Mouse (Mus musculus) cerebellum, adult (tissue): ENCODE data around the gene Tbc1d5.
"Not testable (repeated sequence)": the region's sequence is repeated elsewhere in the genome, so short reads cannot be mapped to it uniquely, and the experiment has no call there.

Experiments used
- ATAC-seq: cut with Nextera tagmentation; 2 replicates; pipeline ENCODE4 v1.9.2; 2017; ENCODE audit warnings: mild to moderate bottlenecking, moderate library complexity, mixed read lengths; ENCODE audit not compliant: insufficient number of reproducible peaks, low FRiP score, low TSS enrichment

Gene Tbc1d5

DNA sequence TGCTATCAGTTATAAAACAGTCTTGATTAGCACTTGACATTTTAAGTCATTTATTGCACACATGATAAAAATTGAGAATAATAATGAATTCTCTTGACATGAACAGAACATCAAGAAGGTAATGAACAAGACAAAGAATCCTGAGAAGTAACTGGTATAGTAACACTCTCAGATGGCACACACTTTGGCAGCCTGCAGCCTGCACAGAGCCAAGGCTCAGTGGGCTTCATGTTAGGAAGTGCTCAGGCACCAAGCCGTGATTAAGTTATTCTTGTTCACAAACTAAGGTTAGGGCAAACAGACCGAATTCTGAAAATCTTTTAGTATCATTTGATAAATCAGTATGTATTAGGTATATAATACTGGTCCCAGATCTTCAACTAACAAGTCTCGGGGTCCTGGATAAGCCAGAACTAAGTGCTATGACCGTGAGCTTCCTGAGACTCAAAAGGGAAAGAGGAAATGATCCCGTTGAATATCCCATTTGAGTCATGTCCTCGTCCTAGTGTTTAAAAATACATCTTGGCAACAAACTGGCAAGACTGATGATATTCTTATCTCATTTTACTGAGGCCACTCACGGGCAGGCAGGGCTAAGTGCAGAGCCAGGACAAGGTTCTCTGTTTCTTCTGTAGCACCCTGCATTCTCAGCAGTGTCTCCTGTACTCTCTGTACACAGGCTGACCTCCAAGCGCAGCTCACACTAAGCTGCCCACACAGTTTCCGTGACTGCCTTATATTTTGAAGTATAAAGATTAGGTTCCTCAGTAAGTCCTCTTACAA, 425.6 kb downstream of the Tbc1d5 start:
- no peak for ATAC-seq

DNA sequence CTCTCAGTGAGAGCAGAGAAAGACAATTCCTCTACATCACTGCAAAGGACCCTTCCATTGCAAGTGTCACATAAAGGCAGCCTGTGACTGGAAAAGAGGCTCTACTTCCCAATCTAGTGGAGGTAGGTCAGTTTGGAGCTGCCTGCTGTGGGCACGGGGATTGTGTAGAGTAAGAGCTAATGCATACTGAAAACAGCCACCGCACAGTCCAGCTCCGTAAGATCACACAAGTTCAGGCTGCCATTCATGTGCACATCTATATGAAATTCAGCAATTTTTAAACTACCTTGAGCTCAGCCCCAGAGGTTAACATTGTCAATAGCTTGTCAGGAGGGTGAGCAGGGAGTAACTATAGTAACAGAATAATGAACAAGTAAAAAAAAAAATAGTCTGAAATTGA, 426.4 kb downstream of the Tbc1d5 start:
- no peak for ATAC-seq

DNA sequence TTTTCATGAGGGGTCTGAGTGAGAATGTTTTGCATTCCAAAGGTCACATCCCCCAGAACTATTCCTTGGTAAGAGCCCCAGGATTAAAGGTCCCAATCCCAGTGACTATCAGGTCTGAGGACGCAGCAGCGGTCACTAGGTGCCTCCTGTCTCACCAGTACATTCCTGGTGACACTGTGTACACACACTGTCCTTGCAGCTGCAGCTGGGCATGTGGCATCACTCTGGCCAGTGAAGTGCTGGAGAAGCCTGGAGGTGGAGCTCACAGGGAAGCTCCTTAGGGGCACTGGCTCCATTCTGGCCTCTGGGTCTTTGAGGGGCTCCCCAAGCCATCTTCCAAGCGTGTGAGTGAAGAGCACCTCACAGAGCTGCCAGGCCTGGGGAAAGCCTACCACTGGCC, 427.2 kb downstream of the Tbc1d5 start:
- no peak for ATAC-seq

DNA sequence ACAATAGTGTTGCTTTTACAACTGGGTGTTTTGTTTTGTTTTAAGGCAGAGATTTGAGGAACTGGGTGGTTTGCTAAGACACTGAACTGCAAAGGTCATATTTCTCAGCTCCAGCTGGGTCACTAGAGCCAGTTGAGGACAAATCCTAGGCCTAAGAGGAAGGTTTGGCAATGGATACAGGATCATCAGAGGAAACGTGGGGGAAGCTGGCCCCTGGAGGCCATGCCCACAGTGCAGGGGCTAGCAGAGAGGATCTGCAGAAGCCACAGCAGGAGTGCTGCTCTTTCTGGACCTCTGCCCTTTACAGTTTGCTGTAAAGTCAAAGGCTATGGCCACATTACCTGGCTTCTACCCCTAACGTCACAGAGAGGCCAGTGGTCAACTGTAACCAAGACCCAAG, 428.3 kb downstream of the Tbc1d5 start:
- no peak for ATAC-seq

DNA sequence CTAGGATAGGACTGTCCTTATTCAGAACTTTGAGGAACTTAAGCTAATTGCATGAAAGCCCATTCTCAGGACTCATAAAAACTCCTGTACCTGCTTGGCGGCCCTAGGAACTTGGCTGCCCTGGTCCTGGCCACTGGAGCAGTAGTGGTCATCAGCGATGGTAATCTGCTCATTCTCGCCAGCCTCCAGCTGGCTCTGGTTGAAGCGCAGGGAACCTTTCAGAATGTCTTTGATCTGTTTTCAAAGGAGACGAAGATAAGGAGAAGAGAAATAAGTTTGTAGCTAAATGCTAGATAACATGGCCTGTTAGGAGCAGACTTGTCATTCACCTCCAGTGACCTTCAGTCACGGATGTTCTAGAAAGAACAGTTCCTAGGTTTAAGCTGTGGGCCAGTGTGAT, 437.8 kb downstream of the Tbc1d5 start:
- no peak for ATAC-seq

DNA sequence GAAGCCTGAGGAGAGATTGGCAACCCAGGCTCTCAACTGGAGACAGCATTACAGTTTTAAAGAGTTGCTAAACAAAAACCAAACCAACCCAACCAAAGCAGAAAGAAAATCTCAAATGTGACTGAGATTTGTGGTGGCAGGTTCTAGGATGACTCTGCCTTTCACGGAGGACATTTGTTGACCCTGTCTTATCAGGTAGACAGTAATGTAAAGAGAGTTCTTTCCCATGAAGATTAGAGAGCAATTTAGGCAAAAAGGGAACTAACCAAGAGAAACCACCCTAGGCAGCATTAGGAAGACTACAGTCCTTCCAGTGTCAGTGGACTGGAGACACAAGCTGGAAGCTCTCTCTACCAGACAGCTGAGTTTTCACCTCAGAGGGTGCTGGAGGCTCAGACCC, 438.3 kb downstream of the Tbc1d5 start:
- no peak for ATAC-seq

DNA sequence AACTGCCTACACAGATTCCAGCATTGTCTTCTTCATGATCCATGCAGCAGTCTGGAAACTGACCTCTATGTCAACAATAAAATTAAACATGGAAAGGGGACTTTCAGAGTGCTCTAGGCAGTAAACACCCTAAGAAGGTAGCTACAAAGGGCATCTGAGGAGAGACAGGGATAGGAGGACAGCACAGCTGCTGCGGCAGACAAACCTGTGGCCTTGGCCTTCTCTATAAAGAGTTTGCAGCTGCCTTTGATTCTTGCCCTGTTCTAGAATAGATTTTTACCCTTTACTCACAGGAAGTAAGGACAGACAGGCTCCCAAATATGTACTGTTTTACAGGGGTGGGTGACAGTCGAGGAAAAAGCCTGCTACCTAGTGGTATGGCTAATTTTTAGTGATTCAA, 440.7 kb downstream of the Tbc1d5 start:
- no peak for ATAC-seq

DNA sequence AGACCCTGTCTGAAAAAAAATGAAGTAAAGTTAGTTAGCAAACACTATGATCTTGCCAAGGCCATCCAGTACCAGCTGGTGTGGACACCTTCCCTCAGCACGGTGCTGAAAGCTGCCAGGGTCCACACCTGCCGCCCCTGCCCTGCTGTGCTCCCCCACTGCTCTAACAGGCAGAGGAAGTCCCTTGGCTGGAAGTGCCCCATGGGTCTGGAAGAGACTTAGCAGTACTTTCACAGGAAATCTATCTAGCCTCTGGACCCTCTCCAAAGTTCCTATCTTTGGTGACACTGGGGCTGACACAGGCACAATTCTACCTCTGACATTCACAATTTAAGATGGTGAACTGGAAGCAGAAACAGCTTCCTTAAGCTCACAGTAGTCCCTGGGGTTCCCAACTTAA, 442.1 kb downstream of the Tbc1d5 start:
- ATAC-seq: no peak

DNA sequence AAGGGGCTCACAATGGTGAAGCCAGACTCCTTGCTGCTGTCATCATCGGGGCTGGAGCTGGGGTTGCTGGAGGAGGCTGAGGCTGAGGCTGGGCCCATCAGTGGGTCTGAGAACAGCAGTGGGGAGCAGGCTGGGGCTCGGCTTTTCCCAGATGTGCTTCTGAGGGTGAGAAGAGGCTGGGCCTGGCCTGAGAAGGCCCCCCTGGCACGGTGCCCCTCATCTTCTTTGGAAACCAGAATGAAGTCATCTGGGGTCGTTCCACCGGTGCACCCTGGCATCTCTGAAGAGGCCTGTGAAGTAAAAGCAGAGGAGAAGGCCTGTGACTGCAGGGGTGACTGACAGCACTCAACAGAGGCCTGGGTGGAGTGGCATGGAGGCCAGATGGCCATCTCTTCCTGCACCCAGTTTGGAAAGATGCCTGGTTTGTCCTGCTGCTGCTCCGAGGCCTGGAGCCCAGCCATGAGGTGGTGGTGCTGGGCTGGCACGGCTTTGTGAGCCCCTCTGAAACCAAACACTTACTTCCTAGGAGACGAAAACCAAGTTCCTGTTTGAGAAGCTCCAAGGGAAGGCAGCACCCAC, 443.1 kb downstream of the Tbc1d5 start:
- ATAC-seq: no peak

DNA sequence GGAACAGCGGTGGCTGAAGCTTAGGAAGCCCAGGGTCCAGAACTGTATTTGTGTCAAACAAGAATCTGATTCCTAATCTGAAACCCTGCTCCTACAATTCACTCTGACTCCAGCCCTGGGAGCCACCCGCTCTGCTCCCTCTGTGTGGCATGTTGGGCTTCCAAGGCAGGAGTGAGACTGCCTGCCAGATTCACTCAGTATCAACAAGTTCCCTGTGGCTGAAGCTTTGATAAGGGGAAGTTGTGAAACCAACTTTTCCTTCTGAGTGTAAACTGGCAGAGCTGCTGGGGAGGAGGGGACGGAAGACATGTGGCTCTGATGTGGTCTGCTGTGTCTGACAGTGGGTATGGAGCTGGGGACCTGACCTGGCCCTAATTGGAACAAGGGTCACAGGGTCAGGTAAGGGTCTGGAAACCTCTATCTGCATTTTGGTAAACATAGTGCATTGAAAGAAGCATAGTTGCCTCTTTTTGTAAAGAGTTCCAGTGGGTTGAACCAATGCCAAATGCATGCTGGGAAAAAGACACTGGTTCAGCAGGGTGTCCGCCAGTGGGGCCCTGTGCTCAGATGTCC, 443.7 kb downstream of the Tbc1d5 start:
- ATAC-seq: no peak

DNA sequence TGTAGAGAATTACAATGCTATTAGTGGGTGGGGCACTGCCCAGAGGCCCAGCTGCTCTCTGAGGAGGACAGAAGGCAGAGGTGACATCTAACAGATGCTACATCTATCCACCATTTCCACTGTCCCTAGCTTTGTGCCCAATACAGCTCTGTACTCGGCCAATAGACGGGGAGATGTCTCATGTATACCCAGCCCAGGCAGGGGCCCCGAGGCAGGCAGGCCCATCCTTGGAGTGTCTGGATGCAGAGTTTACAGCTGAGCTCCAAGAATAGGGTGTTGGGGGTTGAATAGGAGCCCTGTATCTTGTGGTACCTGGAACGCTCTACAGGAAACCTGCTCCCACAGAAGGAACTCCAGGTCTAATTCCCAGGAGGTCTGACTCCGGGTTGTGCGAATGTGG, 444.4 kb downstream of the Tbc1d5 start:
- ATAC-seq: no peak

DNA sequence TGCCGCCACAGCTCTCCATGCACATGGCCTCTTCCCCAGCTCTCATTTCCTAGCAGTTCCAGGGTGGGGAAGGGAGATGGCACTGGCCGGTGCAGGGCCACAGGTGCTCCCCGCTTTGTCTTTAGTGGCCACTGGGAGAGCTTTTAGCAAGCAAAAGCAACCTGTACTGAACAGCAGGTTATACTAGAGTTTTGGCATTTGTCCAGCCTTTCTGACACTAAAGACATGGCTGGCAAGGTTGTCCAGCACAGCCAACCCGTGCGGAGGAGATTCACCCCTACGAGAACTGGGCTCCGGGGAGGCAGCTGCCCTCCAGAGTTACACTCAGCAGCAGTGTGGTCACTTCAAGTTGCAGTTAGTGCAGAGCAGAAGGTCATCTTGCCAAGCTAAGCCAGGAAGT, 445.8 kb downstream of the Tbc1d5 start:
- ATAC-seq: peak; percentile 38; the same call in 1 of the 2 replicates

DNA sequence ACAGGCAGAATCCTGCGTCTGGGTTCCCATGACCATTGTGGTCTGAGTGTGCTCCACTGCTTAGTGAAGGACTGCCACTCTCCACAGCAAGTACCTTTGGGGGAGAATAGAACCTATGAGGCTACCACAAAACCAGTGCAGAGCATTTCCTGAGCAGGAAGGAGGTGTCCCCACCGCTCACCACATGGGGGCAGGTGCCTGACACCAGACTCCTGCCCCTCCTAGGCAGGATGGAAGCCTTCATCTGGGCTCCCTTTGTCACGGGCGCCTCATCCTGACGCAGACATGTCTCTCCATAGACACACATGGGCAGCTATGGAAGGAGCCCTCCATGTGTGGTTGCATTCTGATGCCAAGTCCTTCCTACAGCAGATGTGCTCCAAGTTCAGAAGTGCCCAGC, 447.3 kb downstream of the Tbc1d5 start:
- no peak for ATAC-seq

DNA sequence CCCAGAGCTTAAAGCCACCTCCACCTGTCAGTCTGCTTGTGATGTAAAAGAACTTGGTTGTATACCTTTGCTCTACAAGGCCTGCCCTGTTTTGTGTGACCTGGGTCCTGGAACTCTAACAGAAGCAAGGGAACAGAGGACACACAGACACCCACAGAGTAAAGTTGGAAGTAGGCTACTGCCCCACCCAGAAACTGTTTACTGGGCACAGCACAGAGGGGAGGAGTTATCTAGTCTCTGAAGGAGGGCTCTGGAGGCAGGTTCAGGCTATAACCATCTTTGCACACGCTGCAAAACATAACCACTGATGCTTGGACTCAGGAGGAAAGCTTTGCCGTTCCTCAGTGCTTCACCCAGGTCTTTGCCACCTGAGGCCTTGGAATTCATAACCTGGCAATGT, 448.3 kb downstream of the Tbc1d5 start:
- no peak for ATAC-seq

DNA sequence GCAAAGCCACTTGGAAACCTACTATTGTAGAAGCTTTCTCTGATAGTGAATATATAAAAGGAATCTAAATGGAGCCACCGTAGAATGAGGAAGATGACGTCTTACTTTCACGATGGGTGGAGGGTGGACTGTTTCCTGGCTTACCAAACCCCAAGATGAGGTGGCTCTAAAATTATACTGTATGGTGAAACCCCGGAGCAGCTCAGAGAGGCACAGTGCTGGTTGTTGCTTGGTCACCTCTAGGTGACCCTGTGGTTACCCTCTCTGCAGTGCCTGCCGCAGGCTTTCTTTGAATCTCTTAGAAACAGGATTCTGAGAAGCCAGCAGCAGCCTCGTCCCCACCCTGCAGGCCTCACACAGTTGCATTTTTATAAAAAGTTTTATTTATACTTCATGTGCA, 449.6 kb downstream of the Tbc1d5 start:
- ATAC-seq: no peak

DNA sequence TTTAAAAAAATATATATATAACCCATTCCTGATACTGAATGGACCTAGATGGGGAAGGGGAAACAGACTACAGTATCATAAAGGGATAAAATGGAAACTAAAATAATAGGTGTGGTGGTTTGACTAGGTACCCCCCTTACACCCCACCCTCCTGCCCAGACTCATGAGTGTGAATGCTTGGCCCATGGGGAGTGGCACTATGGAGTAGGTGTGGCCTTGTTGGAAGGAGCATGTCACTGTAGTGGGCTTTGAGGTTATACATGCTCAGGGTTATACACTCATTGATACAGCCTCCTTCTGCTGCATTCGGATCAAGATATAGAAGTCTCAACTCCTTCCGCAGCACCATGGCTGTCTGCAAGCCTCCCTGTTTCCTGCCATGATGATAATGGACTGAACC, 450.1 kb downstream of the Tbc1d5 start:
- no peak for ATAC-seq

DNA sequence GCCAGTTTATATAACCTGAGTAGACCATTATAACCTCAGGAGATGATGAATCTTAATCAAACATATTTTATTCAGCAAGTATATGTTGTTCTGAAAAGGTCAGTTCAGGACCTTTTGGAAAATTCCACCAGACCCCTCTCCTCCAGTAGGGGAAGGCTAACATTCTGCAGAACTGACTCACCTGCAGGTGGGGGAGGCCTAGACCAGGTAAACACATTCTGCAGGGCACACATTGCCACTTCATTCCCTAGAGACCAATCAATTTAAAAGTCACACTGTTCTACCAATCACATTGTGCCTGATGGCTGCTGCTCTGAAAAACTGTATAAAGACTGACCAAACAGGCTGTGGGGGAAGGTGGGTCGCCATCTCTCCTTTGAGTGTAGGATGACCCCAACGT, 452.9 kb downstream of the Tbc1d5 start:
- ATAC-seq: no peak

DNA sequence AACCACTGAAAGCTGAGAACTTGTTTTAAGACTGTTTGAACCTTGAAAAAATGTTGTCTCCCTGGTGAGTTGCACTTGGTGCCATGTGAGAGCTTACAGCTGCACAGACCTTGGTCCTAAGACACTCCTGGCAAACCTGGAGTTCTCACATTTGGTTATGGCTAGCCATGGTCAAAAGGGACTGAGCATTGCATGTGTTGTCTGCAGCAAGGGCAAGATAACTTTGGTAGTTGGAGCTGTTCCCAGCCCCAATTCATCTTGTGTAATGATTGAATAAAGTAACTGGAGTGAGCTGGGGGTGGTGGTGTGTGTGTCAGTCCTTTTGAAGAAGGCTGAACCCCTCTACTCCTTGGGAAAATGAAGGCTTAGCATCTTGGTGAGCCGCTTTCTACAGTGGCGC, 454.8 kb downstream of the Tbc1d5 start:
- no peak for ATAC-seq

DNA sequence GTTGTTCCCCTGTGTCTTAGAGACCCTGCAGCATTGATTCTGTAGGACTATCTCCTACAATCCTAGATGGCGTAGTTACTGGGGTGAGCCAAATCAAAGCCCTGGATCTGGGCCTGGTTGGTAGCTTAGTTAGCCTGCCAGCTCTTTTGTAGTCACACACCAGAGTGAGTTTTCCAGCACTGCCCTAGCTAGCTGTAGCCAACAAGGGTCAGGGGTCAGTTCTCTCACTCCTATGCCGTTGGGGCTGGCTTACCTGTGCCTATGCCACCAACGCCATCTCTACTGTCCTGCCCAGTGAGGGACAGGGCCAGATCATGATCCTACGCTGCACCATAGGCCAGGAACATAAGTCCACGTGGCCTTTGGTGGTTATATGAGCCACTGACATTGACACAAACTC, 461.6 kb downstream of the Tbc1d5 start:
- no peak for ATAC-seq

DNA sequence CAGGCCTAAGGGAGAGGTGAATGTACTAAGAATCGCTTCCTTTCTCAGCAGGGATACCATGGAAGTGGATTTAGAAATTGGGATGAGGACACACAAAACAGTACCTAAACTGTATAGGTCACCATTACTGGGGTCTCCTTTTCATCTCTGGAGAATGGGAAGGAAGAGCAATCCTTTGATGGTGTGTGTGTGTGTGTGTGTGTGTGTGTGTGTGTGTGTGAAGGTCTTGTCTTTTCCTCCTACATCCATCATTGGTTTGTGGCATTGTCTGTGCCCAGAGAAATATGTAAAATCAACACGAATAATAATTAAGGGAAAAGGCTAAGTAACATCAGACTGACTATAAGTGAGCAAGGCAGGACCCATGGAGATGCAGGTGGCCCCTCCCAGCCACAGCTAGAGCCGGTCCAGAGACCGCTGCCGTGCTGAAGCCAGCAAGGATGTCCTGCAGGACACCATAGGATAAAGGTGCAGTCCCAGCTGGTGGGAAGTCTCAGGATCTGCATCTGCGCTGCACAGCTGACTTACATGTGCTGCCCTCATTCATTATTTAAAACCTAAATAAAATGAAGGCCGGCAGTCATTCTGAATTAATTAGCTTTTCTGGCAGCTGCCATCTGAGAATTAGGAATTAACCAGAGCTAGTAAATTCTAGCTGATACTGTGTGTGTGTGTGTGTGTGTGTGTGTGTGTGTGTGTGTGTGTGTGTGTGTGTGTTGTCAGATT, 468.5 kb downstream of the Tbc1d5 start:
- ATAC-seq: no peak

DNA sequence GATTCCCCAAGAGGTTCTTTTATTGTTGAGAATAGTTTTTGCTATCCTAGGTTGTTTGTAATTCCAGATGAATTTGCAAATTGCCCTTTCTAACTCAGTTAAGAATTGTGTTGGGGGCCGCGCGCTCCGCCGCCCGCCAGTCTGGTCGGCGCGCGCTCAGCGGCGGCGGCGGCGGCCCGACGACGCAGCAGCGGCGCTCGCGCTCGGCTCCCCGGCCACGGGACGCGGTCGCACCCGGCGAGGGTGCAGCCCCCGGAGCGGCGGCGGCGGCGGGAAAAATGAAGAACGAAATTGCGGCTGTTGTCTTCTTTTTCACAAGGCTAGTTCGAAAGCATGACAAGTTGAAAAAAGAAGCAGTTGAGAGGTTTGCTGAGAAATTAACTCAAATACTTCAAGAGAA, 480.7 kb downstream of the Tbc1d5 start:
- ATAC-seq: not testable (repeated sequence)
